Mouse (Mus musculus): Measurements from ENCODE around the gene Slc35c1.

DNA sequence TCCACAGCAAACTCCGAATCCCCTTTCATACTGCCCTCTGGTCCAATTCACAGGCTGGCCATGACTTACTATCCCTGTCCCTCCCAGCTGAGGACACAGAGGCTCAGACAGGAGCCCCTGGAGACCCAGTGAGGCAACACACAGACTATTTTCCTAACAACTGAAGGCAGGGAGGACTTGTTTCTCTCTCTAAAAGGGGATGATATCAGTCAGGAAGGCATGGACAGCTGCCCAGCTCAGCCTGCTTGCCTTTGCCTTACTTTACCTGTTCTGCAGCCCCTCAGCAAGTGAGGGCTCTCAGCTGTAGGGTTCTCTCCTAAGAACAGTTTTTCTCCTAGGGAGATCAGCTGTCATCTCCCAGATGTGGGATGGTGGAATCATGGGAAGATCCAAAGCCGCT, 26.6 kb upstream of the Slc35c1 start:
- TF ChIP-seq POLR2A (IDR thresholded peaks at IDR 0.05; ENCODE audit: borderline replicate concordance, insufficient read depth, low read length) (no peak), CTCF (IDR thresholded peaks at IDR 0.05; ENCODE audit: borderline replicate concordance, insufficient read depth, low read depth, low read length) (no peak)

Measured in cerebellum, adult 2 months (tissue).